Mouse (Mus musculus) midbrain, embryonic 11.5 days (tissue): ENCODE measurements around the gene Miga2. TPM values are rescaled to one million over a fixed set of nuclear protein-coding genes. Genes with fewer than 3 reads are reported as not detected.

ENCODE experiments used
- ATAC-seq: fragments of 200-750 bp; cut with Nextera tagmentation; 2 replicates; pipeline ENCODE4 v1.8.0; 2017; ENCODE audit warnings: moderate TSS enrichment, moderate library complexity; ENCODE audit not compliant: low FRiP score
- DNase-seq: peaks from one replicate; pipeline ENCODE4 v3.0.0; 2015; ENCODE audit warnings: low spot score; ENCODE audit errors: missing footprints
- H3K27ac ChIP-seq: fragments of 300-500 bp; sonication (generic); 2 replicates; pipeline ENCODE4 v1.5.1; 2014; ENCODE audit warnings: low read depth, low read length
- H3K27me3 ChIP-seq: fragments of 300-500 bp; sonication (generic); 2 replicates; pipeline ENCODE4 v1.6.1; 2014; ENCODE audit warnings: mild to moderate bottlenecking, low read length, moderate library complexity, mixed read lengths; ENCODE audit not compliant: control insufficient read depth, insufficient read depth
- H3K36me3 ChIP-seq: fragments of 300-500 bp; sonication (generic); 2 replicates; pipeline ENCODE4 v1.6.1; 2014; ENCODE audit warnings: mild to moderate bottlenecking, low read length, moderate library complexity, mixed read lengths; ENCODE audit not compliant: control insufficient read depth, insufficient read depth
- H3K4me1 ChIP-seq: fragments of 300-500 bp; sonication (generic); 2 replicates; pipeline ENCODE4 v1.6.1; 2014; ENCODE audit warnings: low read length; ENCODE audit not compliant: control insufficient read depth, insufficient read depth
- H3K4me2 ChIP-seq: fragments of 300-500 bp; sonication (generic); 2 replicates; pipeline ENCODE4 v1.6.1; 2014; ENCODE audit warnings: mild to moderate bottlenecking, moderate library complexity
- H3K4me3 ChIP-seq: fragments of 300-500 bp; sonication (generic); 2 replicates; pipeline ENCODE4 v1.5.1; 2014; ENCODE audit warnings: low read depth, low read length
- H3K9ac ChIP-seq: fragments of 300-500 bp; sonication (generic); 2 replicates; pipeline ENCODE4 v1.6.1; 2014; ENCODE audit warnings: low read length
- H3K9me3 ChIP-seq: fragments of 300-500 bp; sonication (generic); 2 replicates; pipeline ENCODE4 v1.6.1; 2016; ENCODE audit warnings: low read length; ENCODE audit not compliant: control insufficient read depth
- WGBS: fragments of 180-500 bp; shearing (Covaris S2); extraction: QIAGEN DNeasy Blood & Tissue Kit; methylation state at CpG from one replicate; pipeline ENCODE4 v1.1.7; 2014; 5-methylcytosine and 5-hydroxymethylcytosine counted together
- polyA plus RNA-seq: library from polyadenylated mRNA; unstranded; fragments of >200 nt; fragmentation: Nextera tagmentation; extraction: Ambion mirVana; gene quantifications from 2 replicates; pipeline ENCODE4 v1.2.1, GENCODE M21; 2014

The Miga2 gene
- polyA plus RNA-seq, 1 experiment from 2014 or later, result 16.6 TPM

GRCm38 (mm10) chr2:30371544-30371943 is 7.5 kb downstream of the Miga2 start:
- DNase-seq, result no peak
- H3K9ac ChIP-seq, result no peak overlapping the region
- H3K4me1 ChIP-seq, result no peaks in the 10 kb centered on the region
- H3K27ac ChIP-seq, result no peak overlapping the region
- no peak overlapping the region for H3K4me2 ChIP-seq
- no peak overlapping the region for H3K4me3 ChIP-seq
- H3K36me3 ChIP-seq, result peaks cover 42% of the 10 kb centered on the region
- no peaks in the 10 kb centered on the region for H3K27me3 ChIP-seq
- ATAC-seq, result no peak
- 96% methylated on average over 8 of the region's 8 CpGs for WGBS
- no peaks in the 10 kb centered on the region for H3K9me3 ChIP-seq

GRCm38 (mm10) chr2:30372726-30373125 is 8.7 kb downstream of the Miga2 start:
- Histone ChIP-seq H3K36me3 (peaks cover 39% of the 10 kb centered on the region), H3K4me2 (no peak overlapping the region), H3K27me3 (no peaks in the 10 kb centered on the region), H3K9ac (no peak overlapping the region), H3K9me3 (no peaks in the 10 kb centered on the region), H3K4me3 (no peak overlapping the region), H3K4me1 (no peaks in the 10 kb centered on the region), H3K27ac (no peak overlapping the region)
- WGBS, result 98% methylated on average over 5 of the region's 5 CpGs
- ATAC-seq, result no peak
- no peak for DNase-seq

GRCm38 (mm10) chr2:30375893-30376292 is 11.9 kb downstream of the Miga2 start:
- Histone ChIP-seq H3K9me3 (no peaks in the 10 kb centered on the region), H3K4me3 (no peak overlapping the region), H3K27ac (no peak overlapping the region), H3K36me3 (peaks cover 33% of the 10 kb centered on the region), H3K4me1 (no peaks in the 10 kb centered on the region), H3K4me2 (no peak overlapping the region), H3K27me3 (no peaks in the 10 kb centered on the region), H3K9ac (no peak overlapping the region)
- 89% methylated on average over 10 of the region's 10 CpGs for WGBS
- ATAC-seq (no peak), DNase-seq (no peak)

- no peak for ATAC-seq
- 82% methylated on average over 5 of the region's 5 CpGs for WGBS
These were observed 13.7 kb downstream of the Miga2 start for GRCm38 (mm10) chr2:30377721-30378120.

GRCm38 (mm10) chr2:30379307-30379706 is 15.3 kb downstream of the Miga2 start:
- Histone ChIP-seq H3K9me3 (no peaks in the 10 kb centered on the region), H3K27me3 (no peaks in the 10 kb centered on the region), H3K27ac (no peak overlapping the region), H3K36me3 (peaks cover 16% of the 10 kb centered on the region), H3K4me2 (no peak overlapping the region), H3K4me3 (no peak overlapping the region), H3K4me1 (no peaks in the 10 kb centered on the region), H3K9ac (no peak overlapping the region)
- ATAC-seq, result no peak
- no peak for DNase-seq
- 92% methylated on average over 7 of the region's 7 CpGs for WGBS

More at GRCm38 (mm10) chr2:30377721-30378120, 13.7 kb downstream of the Miga2 start:
- Histone ChIP-seq H3K27me3 (no peaks in the 10 kb centered on the region), H3K27ac (no peak overlapping the region), H3K9me3 (no peaks in the 10 kb centered on the region), H3K36me3 (peaks cover 22% of the 10 kb centered on the region), H3K4me3 (no peak overlapping the region), H3K4me2 (no peak overlapping the region), H3K4me1 (no peaks in the 10 kb centered on the region), H3K9ac (no peak overlapping the region)
- no peak for DNase-seq

- Histone ChIP-seq H3K4me2 (no peak overlapping the region), H3K4me3 (no peak overlapping the region), H3K9ac (no peak overlapping the region), H3K27me3 (no peaks in the 10 kb centered on the region), H3K4me1 (no peaks in the 10 kb centered on the region), H3K36me3 (peaks cover 13% of the 10 kb centered on the region), H3K27ac (no peak overlapping the region), H3K9me3 (no peaks in the 10 kb centered on the region)
- WGBS, result 89% methylated on average over 10 of the region's 10 CpGs
- ATAC-seq, result no peak
- DNase-seq, result no peak
These were observed 16.7 kb downstream of the Miga2 start for GRCm38 (mm10) chr2:30380564-30381376.

- no peak overlapping the region for H3K27ac ChIP-seq
- H3K27me3 ChIP-seq, result no peaks in the 10 kb centered on the region
- no peaks in the 10 kb centered on the region for H3K9me3 ChIP-seq
- WGBS, result 90% methylated on average over 4 of the region's 4 CpGs
- H3K9ac ChIP-seq, result no peak overlapping the region
- H3K4me1 ChIP-seq, result no peaks in the 10 kb centered on the region
- no peak overlapping the region for H3K4me3 ChIP-seq
- no peak overlapping the region for H3K4me2 ChIP-seq
- DNase-seq, result no peak
- ATAC-seq, result no peak
- peaks cover 13% of the 10 kb centered on the region for H3K36me3 ChIP-seq
These were observed 17.3 kb downstream of the Miga2 start for GRCm38 (mm10) chr2:30381377-30381725.

GRCm38 (mm10) chr2:30384814-30385213 is 20.8 kb downstream of the Miga2 start:
- no peak overlapping the region for H3K9ac ChIP-seq
- WGBS, result 86% methylated on average over 5 of the region's 5 CpGs
- H3K36me3 ChIP-seq, result peaks cover 7% of the 10 kb centered on the region
- H3K27ac ChIP-seq, result no peak overlapping the region
- H3K9me3 ChIP-seq, result no peaks in the 10 kb centered on the region
- H3K4me3 ChIP-seq, result no peak overlapping the region
- no peak overlapping the region for H3K4me2 ChIP-seq
- no peak for DNase-seq
- ATAC-seq, result no peak
- no peaks in the 10 kb centered on the region for H3K4me1 ChIP-seq
- H3K27me3 ChIP-seq, result no peaks in the 10 kb centered on the region

GRCm38 (mm10) chr2:30385591-30385990 is 21.6 kb downstream of the Miga2 start:
- Histone ChIP-seq H3K27me3 (no peaks in the 10 kb centered on the region), H3K9ac (no peak overlapping the region), H3K9me3 (no peaks in the 10 kb centered on the region), H3K4me1 (no peaks in the 10 kb centered on the region), H3K36me3 (peaks cover 7% of the 10 kb centered on the region), H3K27ac (no peak overlapping the region), H3K4me2 (no peak overlapping the region), H3K4me3 (no peak overlapping the region)
- DNase-seq, result no peak
- WGBS, result 82% methylated on average over 4 of the region's 4 CpGs
- no peak for ATAC-seq
